Mouse (Mus musculus): ENCODE measurements around the gene Ndufv1. TPM values are rescaled to one million over a fixed set of nuclear protein-coding genes. Genes with fewer than 3 reads are reported as not detected.

Ndufv1 gene
- total RNA-seq, 2 experiments from 2014 or later, result 77.1 to 207 TPM

- no peak for ATAC-seq (replicated peaks; ENCODE audit: low FRiP score, poor library complexity, severe bottlenecking)
These were observed 6.6 kb downstream of the Ndufv1 start for GRCm38 (mm10) chr19:4005971-4006370.

- ATAC-seq (replicated peaks; ENCODE audit: low FRiP score, poor library complexity, severe bottlenecking), result no peak
These were observed 7.5 kb downstream of the Ndufv1 start for GRCm38 (mm10) chr19:4005091-4005490.

GRCm38 (mm10) chr19:4004331-4004730 lies 8.3 kb downstream of the Ndufv1 start:
- ATAC-seq (replicated peaks; ENCODE audit: low FRiP score, poor library complexity, severe bottlenecking), result no peak

- ATAC-seq (replicated peaks; ENCODE audit: low FRiP score, poor library complexity, severe bottlenecking), result no peak
These were observed 9.0 kb downstream of the Ndufv1 start for GRCm38 (mm10) chr19:4003641-4004040.

- ATAC-seq (replicated peaks; ENCODE audit: low FRiP score, poor library complexity, severe bottlenecking), result no peak
These were observed 9.5 kb downstream of the Ndufv1 start, which contains the start of gene Doc2g for GRCm38 (mm10) chr19:4003112-4003511. Gene Doc2g (plus strand): TSS chr19:4003313.

- no peak for ATAC-seq (replicated peaks; ENCODE audit: low FRiP score, poor library complexity, severe bottlenecking)
These were observed 10.9 kb downstream of the Ndufv1 start for GRCm38 (mm10) chr19:4001752-4002151.

GRCm38 (mm10) chr19:4000949-4001525 lies 11.6 kb downstream of the Ndufv1 start:
- ATAC-seq (replicated peaks; ENCODE audit: low FRiP score, poor library complexity, severe bottlenecking), result no peak

GRCm38 (mm10) chr19:4000119-4000900 lies 12.3 kb downstream of the Ndufv1 start, which contains the start of the genes Nudt8 and Gm49405:
Gene Nudt8 (plus strand): TSS chr19:4000580.
Gene Gm49405 (plus strand): TSS chr19:4000626.
- peak; percentile 91 for ATAC-seq (replicated peaks; ENCODE audit: low FRiP score, poor library complexity, severe bottlenecking)

GRCm38 (mm10) chr19:3999121-3999730 lies 13.4 kb downstream of the Ndufv1 start:
- ATAC-seq (replicated peaks; ENCODE audit: low FRiP score, poor library complexity, severe bottlenecking), result no peak

GRCm38 (mm10) chr19:3998335-3998734 lies 14.3 kb downstream of the Ndufv1 start:
- no peak for ATAC-seq (replicated peaks; ENCODE audit: low FRiP score, poor library complexity, severe bottlenecking)

GRCm38 (mm10) chr19:3997231-3997630 lies 15.4 kb downstream of the Ndufv1 start:
- no peak for ATAC-seq (replicated peaks; ENCODE audit: low FRiP score, poor library complexity, severe bottlenecking)

- ATAC-seq (replicated peaks; ENCODE audit: low FRiP score, poor library complexity, severe bottlenecking), result no peak
These were observed 15.9 kb downstream of the Ndufv1 start for GRCm38 (mm10) chr19:3996747-3997146.

- ATAC-seq (replicated peaks; ENCODE audit: low FRiP score, poor library complexity, severe bottlenecking), result no peak
These were observed 16.5 kb downstream of the Ndufv1 start for GRCm38 (mm10) chr19:3996106-3996505.

GRCm38 (mm10) chr19:3995505-3995904 lies 17.1 kb downstream of the Ndufv1 start:
- no peak for ATAC-seq (replicated peaks; ENCODE audit: low FRiP score, poor library complexity, severe bottlenecking)

GRCm38 (mm10) chr19:3994932-3995331 lies 17.7 kb downstream of the Ndufv1 start:
- no peak for ATAC-seq (replicated peaks; ENCODE audit: low FRiP score, poor library complexity, severe bottlenecking)

GRCm38 (mm10) chr19:3992416-3992815 lies 20.2 kb downstream of the Ndufv1 start, which contains the start of gene Tbx10:
Gene Tbx10 (plus strand): TSS chr19:3992752.
- ATAC-seq (replicated peaks; ENCODE audit: low FRiP score, poor library complexity, severe bottlenecking), result no peak

- no peak for ATAC-seq (replicated peaks; ENCODE audit: low FRiP score, poor library complexity, severe bottlenecking)
These were observed 20.6 kb downstream of the Ndufv1 start for GRCm38 (mm10) chr19:3991966-3992365.

- ATAC-seq (replicated peaks; ENCODE audit: low FRiP score, poor library complexity, severe bottlenecking), result no peak
These were observed 21.0 kb downstream of the Ndufv1 start for GRCm38 (mm10) chr19:3991562-3991961.

- ATAC-seq (replicated peaks; ENCODE audit: low FRiP score, poor library complexity, severe bottlenecking), result no peak
These were observed 21.8 kb downstream of the Ndufv1 start for GRCm38 (mm10) chr19:3990804-3991203.

GRCm38 (mm10) chr19:3988750-3989149 lies 23.9 kb downstream of the Ndufv1 start:
- ATAC-seq (replicated peaks; ENCODE audit: low FRiP score, poor library complexity, severe bottlenecking), result no peak

GRCm38 (mm10) chr19:3988066-3988465 lies 24.5 kb downstream of the Ndufv1 start:
- no peak for ATAC-seq (replicated peaks; ENCODE audit: low FRiP score, poor library complexity, severe bottlenecking)
